Mouse (Mus musculus): ENCODE data around the gene Txlnb.

Gene Txlnb

GRCm38 (mm10) chr10:17827391-17827790 is 31.4 kb downstream of the Txlnb start:
- DNase-seq (ENCODE audit: low read depth): no peak

DNA sequence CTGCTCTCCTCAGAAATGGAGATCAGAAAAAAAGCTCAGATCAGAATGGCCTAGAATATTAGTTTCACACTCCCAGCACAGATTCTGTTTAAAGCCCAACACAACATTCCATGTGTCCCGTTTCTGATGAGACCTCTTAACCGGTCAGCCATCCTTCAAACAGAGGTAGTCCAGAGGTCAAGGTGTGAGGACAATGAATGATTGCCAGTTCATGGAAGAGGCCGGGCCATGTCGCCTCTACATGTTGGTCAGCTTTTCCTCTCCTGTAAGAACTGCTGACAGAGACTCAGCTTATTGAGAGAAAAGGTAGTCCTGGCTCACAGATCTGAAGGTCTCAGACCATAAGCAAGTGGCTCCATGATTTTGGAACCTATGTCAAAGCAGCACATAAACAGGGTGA is 33.2 kb downstream of the Txlnb start:
- no peak for DNase-seq (ENCODE audit: low read depth)

- DNase-seq (ENCODE audit: low read depth): no peak
Observed at GRCm38 (mm10) chr10:17831041-17831440, 35.0 kb downstream of the Txlnb start.

GRCm38 (mm10) chr10:17835031-17835430 is 39.0 kb downstream of the Txlnb start:
- DNase-seq (ENCODE audit: low read depth): no peak

GRCm38 (mm10) chr10:17836275-17836674 is 40.2 kb downstream of the Txlnb start:
- DNase-seq (ENCODE audit: low read depth): no peak

- DNase-seq (ENCODE audit: low read depth): no peak
Observed at GRCm38 (mm10) chr10:17842030-17842429, 46.0 kb downstream of the Txlnb start.

- no peak for DNase-seq (ENCODE audit: low read depth)
Observed at GRCm38 (mm10) chr10:17844781-17845537, 48.9 kb downstream of the Txlnb start.

DNA sequence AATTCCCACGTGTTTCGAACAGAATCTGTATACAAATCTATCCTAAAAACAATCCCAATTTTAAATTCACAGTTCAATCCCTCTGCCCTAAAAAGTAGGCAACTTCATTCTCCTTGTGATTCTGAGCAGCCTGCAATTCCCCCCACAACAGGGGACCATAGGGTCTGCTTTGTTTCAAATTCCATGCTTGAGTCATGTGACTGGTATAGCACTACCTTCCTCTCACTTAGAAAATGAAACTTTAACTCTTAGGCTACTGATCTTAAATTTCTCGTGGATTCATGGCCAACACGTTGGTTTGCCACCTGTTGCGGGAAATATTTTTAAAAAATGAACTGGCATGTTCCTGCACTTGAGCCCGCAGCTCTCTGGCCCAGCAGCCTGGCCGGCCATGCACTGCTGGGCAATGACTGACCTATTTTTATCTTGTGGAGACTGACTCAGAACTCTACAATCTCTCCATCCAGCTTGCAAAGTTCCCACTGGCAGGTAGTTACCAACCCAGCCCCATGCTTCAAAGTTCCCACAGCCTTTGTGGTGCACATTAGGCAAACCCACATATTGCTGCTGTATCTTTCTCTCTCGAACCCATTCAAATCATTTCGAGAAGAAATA is 61.7 kb downstream of the Txlnb start:
- no peak for DNase-seq (ENCODE audit: low read depth)

GRCm38 (mm10) chr10:17860701-17861480 is 64.9 kb downstream of the Txlnb start:
- DNase-seq (ENCODE audit: low read depth): peak; percentile 31

GRCm38 (mm10) chr10:17869822-17870662 is 74.0 kb downstream of the Txlnb start:
- DNase-seq (ENCODE audit: low read depth): peak; percentile 74

- no peak for DNase-seq (ENCODE audit: low read depth)
Observed at GRCm38 (mm10) chr10:17878002-17878919, 82.2 kb downstream of the Txlnb start.

DNA sequence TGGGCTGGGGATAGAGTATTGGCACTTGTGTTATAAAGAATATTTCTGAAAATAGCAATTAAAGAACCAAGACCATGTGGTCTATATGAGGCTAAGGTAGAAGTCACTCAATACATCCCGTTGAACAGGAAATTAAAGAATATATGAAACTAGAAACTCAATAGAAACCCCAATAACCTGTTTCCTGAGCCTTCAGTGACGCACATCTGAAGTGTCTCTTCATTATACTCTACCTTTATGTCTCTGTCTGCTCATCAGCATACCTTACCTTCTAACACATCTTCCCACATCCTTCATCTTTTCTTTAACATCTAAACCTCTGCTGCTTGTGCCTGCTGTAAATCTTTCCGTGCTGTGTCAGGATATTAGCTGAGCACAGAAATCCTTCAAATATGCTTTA is 84.0 kb downstream of the Txlnb start:
- no peak for DNase-seq (ENCODE audit: low read depth)

- peak; percentile 19 for DNase-seq (ENCODE audit: low read depth)
Observed at GRCm38 (mm10) chr10:17880724-17881123, 84.7 kb downstream of the Txlnb start.

Measured in induced T-regulatory cell, adult 2 months (primary cell).